Mouse (Mus musculus) heart, embryonic 14.5 days (tissue): ENCODE data around the gene Cyp2j9. TPM values are rescaled to one million over a fixed set of nuclear protein-coding genes. Genes with fewer than 3 reads are reported as not detected.
A peak's percentile ranks its signal among the peaks of the same experiment; 100 is the strongest.
"Not testable (repeated sequence)": the region's sequence is repeated elsewhere in the genome, so short reads cannot be mapped to it uniquely, and the experiment has no call there.

Experiments
- ATAC-seq: fragments of 200-750 bp; cut with Nextera tagmentation; 2 replicates; pipeline ENCODE4 v1.8.0; 2017; ENCODE audit warnings: low read depth, moderate TSS enrichment; ENCODE audit not compliant: insufficient number of reproducible peaks, insufficient read depth, low FRiP score
- H3K27ac ChIP-seq, 2 experiments: fragments of 200-500 bp in 1 of 2; fragments of 300-500 bp in 1 of 2; sonication (generic) in 1 of 2; replicated peaks in 1 of 2; 2 replicates each; pipeline ENCODE4 v1.5.1; 2012 to 2014; ENCODE audit warnings: low read depth in 2 of 2, low read length in 2 of 2, control low read depth in 1 of 2, mild to moderate bottlenecking in 1 of 2, mixed read lengths in 1 of 2; ENCODE audit not compliant: control insufficient read depth in 1 of 2, insufficient read depth in 1 of 2
- H3K27me3 ChIP-seq: fragments of 300-500 bp; sonication (generic); 2 replicates; pipeline ENCODE4 v1.6.1; 2014; ENCODE audit warnings: mild to moderate bottlenecking, low read length, control low read depth; ENCODE audit not compliant: control insufficient read depth, insufficient read depth
- H3K36me3 ChIP-seq: fragments of 300-500 bp; sonication (generic); 2 replicates; pipeline ENCODE4 v1.6.1; 2014; ENCODE audit warnings: mild to moderate bottlenecking, control low read depth, low read length, mixed read lengths; ENCODE audit not compliant: control insufficient read depth, insufficient read depth
- H3K4me1 ChIP-seq, 2 experiments: fragments of 200-500 bp in 1 of 2; fragments of 300-500 bp in 1 of 2; sonication (generic) in 1 of 2; 2 replicates each; pipeline ENCODE4 v1.6.1; 2012 to 2014; ENCODE audit warnings: low read length in 2 of 2, control low read depth in 1 of 2, mixed read lengths in 1 of 2; ENCODE audit not compliant: control insufficient read depth in 2 of 2, insufficient read depth in 2 of 2
- H3K4me2 ChIP-seq: fragments of 300-500 bp; sonication (generic); 2 replicates; pipeline ENCODE4 v1.6.1; 2014; ENCODE audit warnings: mild to moderate bottlenecking, low read length
- H3K4me3 ChIP-seq, 2 experiments: fragments of 200-500 bp in 1 of 2; fragments of 300-500 bp in 1 of 2; sonication (generic) in 1 of 2; 2 replicates each; pipeline ENCODE4 v1.5.1; 2012 to 2014; ENCODE audit warnings: low read length in 2 of 2, mild to moderate bottlenecking in 2 of 2, control low read depth in 1 of 2, low read depth in 1 of 2, moderate library complexity in 1 of 2; ENCODE audit not compliant: control insufficient read depth in 1 of 2, insufficient read depth in 1 of 2
- H3K9ac ChIP-seq: fragments of 300-500 bp; sonication (generic); 2 replicates; pipeline ENCODE4 v1.6.1; 2014; ENCODE audit warnings: mild to moderate bottlenecking, low read length
- H3K9me3 ChIP-seq: fragments of 300-500 bp; sonication (generic); 2 replicates; pipeline ENCODE4 v1.6.1; 2016; ENCODE audit warnings: low read length, control low read depth; ENCODE audit not compliant: control insufficient read depth
- WGBS: fragments of 180-500 bp; shearing (Covaris S2); extraction: QIAGEN DNeasy Blood & Tissue Kit; methylation state at CpG from one replicate; pipeline ENCODE4 v1.1.7; 2014; 5-methylcytosine and 5-hydroxymethylcytosine counted together
- polyA plus RNA-seq: library from polyadenylated mRNA; unstranded; fragments of >200 nt; fragmentation: Nextera tagmentation; extraction: Ambion mirVana; gene quantifications from 2 replicates; pipeline ENCODE4 v1.2.1, GENCODE M21; 2014

Cyp2j9 gene
- 1.5 and 1.6 TPM in 2 replicates for polyA plus RNA-seq

- Histone ChIP-seq H3K4me3 (peak within 1 kb of the TSS; percentile 46 to 47), H3K36me3 (no peaks in the 10 kb centered on the region), H3K9me3 (no peaks in the 10 kb centered on the region), H3K27me3 (no peaks in the 10 kb centered on the region), H3K4me2 (peak within 1 kb of the TSS; percentile 78), H3K9ac (peak within 1 kb of the TSS; percentile 64), H3K27ac (peak within 1 kb of the TSS; percentile 35 to 50; a peak in 3 of 4 replicates), H3K4me1 (peaks cover 2 to 10% of the 10 kb centered on the region in 2 experiments; a peak in 2 of 4 replicates)
- peak; percentile 66 for ATAC-seq
- WGBS = 4% methylated on average over 18 of the region's 18 CpGs
Observed at GRCm38 (mm10) chr4:96590911-96591790, at the start of gene Cyp2j9. Gene Cyp2j9, minus strand, starts transcription at chr4:96591578.

GRCm38 (mm10) chr4:96635455-96635854 is 44.1 kb upstream of the Cyp2j9 start:
- Histone ChIP-seq H3K27ac (no peak overlapping the region), H3K27me3 (no peaks in the 10 kb centered on the region), H3K36me3 (no peaks in the 10 kb centered on the region), H3K4me2 (no peak overlapping the region), H3K4me1 (no peaks in the 10 kb centered on the region), H3K4me3 (no peak overlapping the region), H3K9ac (no peak overlapping the region), H3K9me3 (no peaks in the 10 kb centered on the region)
- ATAC-seq = no peak
- 54% methylated on average over 1 of the region's 1 CpGs for WGBS

- Histone ChIP-seq H3K9me3 (no peaks in the 10 kb centered on the region), H3K4me2 (no peak overlapping the region), H3K27ac (no peak overlapping the region), H3K36me3 (no peaks in the 10 kb centered on the region), H3K27me3 (no peaks in the 10 kb centered on the region), H3K4me1 (no peaks in the 10 kb centered on the region), H3K4me3 (no peak overlapping the region), H3K9ac (no peak overlapping the region)
- ATAC-seq = no peak
- WGBS = 75% methylated on average over 1 of the region's 1 CpGs
Observed at GRCm38 (mm10) chr4:96622474-96622873, 31.1 kb upstream of the Cyp2j9 start.

GRCm38 (mm10) chr4:96591791-96592150 is 393 bp upstream of the Cyp2j9 start:
- no peak overlapping the region; the same call in 1 of the 2 replicates for H3K9ac ChIP-seq
- no peak for ATAC-seq
- H3K4me3 ChIP-seq = peak overlapping the region; percentile 46 to 47; a peak in 3 of 4 replicates
- H3K27ac ChIP-seq = no peak overlapping the region; a peak in 2 of 4 replicates
- no peaks in the 10 kb centered on the region for H3K27me3 ChIP-seq
- no peaks in the 10 kb centered on the region for H3K36me3 ChIP-seq
- H3K4me1 ChIP-seq = peaks cover 2 to 10% of the 10 kb centered on the region in 2 experiments; a peak in 2 of 4 replicates
- H3K4me2 ChIP-seq = peak overlapping the region; percentile 78
- WGBS = 23% methylated on average over 4 of the region's 4 CpGs
- H3K9me3 ChIP-seq = no peaks in the 10 kb centered on the region

- no peak overlapping the region for H3K4me2 ChIP-seq
- H3K4me1 ChIP-seq = no peaks in the 10 kb centered on the region
- ATAC-seq = no peak
- H3K27me3 ChIP-seq = no peaks in the 10 kb centered on the region
- H3K9me3 ChIP-seq = no peaks in the 10 kb centered on the region
- no peaks in the 10 kb centered on the region for H3K36me3 ChIP-seq
- no peak overlapping the region for H3K27ac ChIP-seq
- 59% methylated on average over 1 of the region's 1 CpGs for WGBS
- H3K9ac ChIP-seq = no peak overlapping the region
- H3K4me3 ChIP-seq = no peak overlapping the region
Observed at GRCm38 (mm10) chr4:96581425-96582088, 9.8 kb downstream of the Cyp2j9 start.

- H3K4me3 ChIP-seq, H3K9me3 ChIP-seq, H3K4me2 ChIP-seq, H3K4me1 ChIP-seq, H3K27me3 ChIP-seq, H3K9ac ChIP-seq, ATAC-seq, H3K36me3 ChIP-seq, H3K27ac ChIP-seq: not testable (repeated sequence)
- WGBS = 57% methylated on average over 6 of the region's 6 CpGs
Observed at GRCm38 (mm10) chr4:96580351-96580750, 11.0 kb downstream of the Cyp2j9 start.

- WGBS = 45% methylated on average over 3 of the region's 3 CpGs
Observed at GRCm38 (mm10) chr4:96569442-96569841, 21.9 kb downstream of the Cyp2j9 start.

More at GRCm38 (mm10) chr4:96569442-96569841, 21.9 kb downstream of the Cyp2j9 start:
- no peak for ATAC-seq
- Histone ChIP-seq H3K4me1 (no peaks in the 10 kb centered on the region), H3K27ac (no peak overlapping the region), H3K4me3 (no peak overlapping the region), H3K36me3 (no peaks in the 10 kb centered on the region), H3K27me3 (no peaks in the 10 kb centered on the region), H3K4me2 (no peak overlapping the region), H3K9me3 (no peaks in the 10 kb centered on the region), H3K9ac (no peak overlapping the region)
